Mouse (Mus musculus) ES-E14 (cell line): ENCODE data around the gene Cdh22. TPM values are rescaled to one million over a fixed set of nuclear protein-coding genes. Genes with fewer than 3 reads are reported as not detected.

ENCODE experiments used
- DNase-seq: peaks from one replicate; pipeline ENCODE4 v3.0.0-alpha.2; 2013; ENCODE audit warnings: low read depth, low spot score
- H3K27ac ChIP-seq: 2 replicates; pipeline ENCODE4 v1.5.1; 2012; ENCODE audit warnings: low read depth, mild to moderate bottlenecking, low read length, moderate library complexity, mixed read lengths; ENCODE audit not compliant: poor library complexity, insufficient read depth, severe bottlenecking
- H3K36me3 ChIP-seq: 2 replicates; pipeline ENCODE4 v1.6.1; 2012; ENCODE audit warnings: mild to moderate bottlenecking, low read length, moderate library complexity, mixed read lengths; ENCODE audit not compliant: control insufficient read depth, poor library complexity, insufficient read depth, severe bottlenecking
- H3K4me1 ChIP-seq, 2 experiments: fragments of 150-350 bp in 1 of 2; sonication (generic) in 1 of 2; 2 replicates each; pipeline ENCODE4 v1.6.1; 2012; ENCODE audit warnings: low read length in 2 of 2, mild to moderate bottlenecking in 1 of 2, mixed read lengths in 1 of 2; ENCODE audit not compliant: control insufficient read depth in 2 of 2, insufficient read depth in 2 of 2, poor library complexity in 1 of 2
- H3K4me3 ChIP-seq, 2 experiments: fragments of 150-350 bp in 1 of 2; sonication (generic) in 1 of 2; 2 replicates each; pipeline ENCODE4 v1.5.1; 2012; ENCODE audit warnings: low read length in 2 of 2, low read depth in 1 of 2, mild to moderate bottlenecking in 1 of 2, mixed read lengths in 1 of 2; ENCODE audit not compliant: insufficient read depth in 1 of 2, poor library complexity in 1 of 2, severe bottlenecking in 1 of 2
- H3K9ac ChIP-seq: 2 replicates; pipeline ENCODE4 v1.6.1; 2012; ENCODE audit warnings: low read depth, mild to moderate bottlenecking, low read length, mixed read lengths; ENCODE audit not compliant: poor library complexity, insufficient read depth, severe bottlenecking
- H3K9me3 ChIP-seq: fragments of 150-350 bp; sonication (generic); 2 replicates; pipeline ENCODE4 v1.6.1; 2012; ENCODE audit warnings: low read depth, mild to moderate bottlenecking, low read length; ENCODE audit not compliant: control insufficient read depth, insufficient read depth
- CHD2 ChIP-seq: IDR thresholded peaks from 2 replicates; pipeline ENCODE4 v1.6.1; 2014; ENCODE audit warnings: mild to moderate bottlenecking, low read depth, low read length, inconsistent platforms
- HCFC1 ChIP-seq: IDR thresholded peaks from 2 replicates; pipeline ENCODE4 v1.6.1; 2012; ENCODE audit warnings: low read length, inconsistent platforms, borderline replicate concordance; ENCODE audit not compliant: insufficient read depth
- MAFK ChIP-seq: IDR thresholded peaks from 2 replicates; pipeline ENCODE4 v1.6.1; 2014; ENCODE audit warnings: mild to moderate bottlenecking, low read depth, low read length, inconsistent platforms; ENCODE audit not compliant: insufficient read depth
- ZC3H11A ChIP-seq: IDR thresholded peaks from 2 replicates; pipeline ENCODE4 v1.6.1; 2012; ENCODE audit warnings: low read depth, mild to moderate bottlenecking, inconsistent platforms, low read length, borderline replicate concordance
- ZNF384 ChIP-seq: IDR thresholded peaks from 2 replicates; pipeline ENCODE4 v1.6.1; 2012; ENCODE audit warnings: low read depth, low read length, inconsistent platforms
- in situ Hi-C, 2 experiments: fragments of 600-800 bp; cut with MboI; formaldehyde crosslinking; loops; one replicate each; pipeline ENCODE4 v1.15.1; 2025; ENCODE audit warnings: low sequenced_read_pairs in 2 of 2, inconsistent platforms in 1 of 2; ENCODE audit not compliant: unreplicated experiment in 2 of 2
- total RNA-seq: library from RNA; depleted of rRNA; stranded (reverse); fragments of 300-350 nt; gene quantifications from 2 replicates; pipeline ENCODE4 v1.2.3, GENCODE M21; 2012

Cdh22 gene
- total RNA-seq, 1 experiment: 0.13 TPM

DNA sequence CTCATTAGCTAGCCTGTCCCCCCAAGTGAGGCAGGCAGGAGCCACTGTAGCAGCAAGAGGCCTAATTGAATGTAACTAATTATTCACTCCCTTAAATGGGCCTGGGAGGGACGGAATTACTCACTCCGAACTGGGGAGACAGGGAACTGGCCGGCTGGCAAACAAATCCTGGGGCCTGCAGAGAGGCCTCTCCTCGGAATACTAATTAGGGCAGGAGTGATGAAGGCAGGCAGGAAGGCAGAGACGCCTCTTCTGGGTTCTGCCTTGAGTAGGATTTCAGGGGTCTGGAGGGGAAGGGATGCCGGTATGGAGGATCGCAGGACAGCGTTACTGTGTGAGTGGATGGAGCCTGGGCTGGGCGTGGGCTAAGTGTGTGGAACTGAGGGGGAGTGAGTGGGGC lies 157.6 kb downstream of the Cdh22 start:
- DNase-seq: no peak
- H3K27ac ChIP-seq: no peak overlapping the region
- H3K4me1 ChIP-seq: peaks cover 0 to 14% of the 10 kb centered on the region in 2 experiments; a peak in 1 of 4 replicates
- H3K36me3 ChIP-seq: no peaks in the 10 kb centered on the region
- no peak overlapping the region for H3K4me3 ChIP-seq
- in situ Hi-C loops: loop anchor here (5.0 to 10.0 kb wide), 3 partner anchors 208 to 285 kb away; partner anchors contain the start of gene Slc35c2 (in 1 of the 2)
- no peak overlapping the region for H3K9ac ChIP-seq
- H3K9me3 ChIP-seq: no peaks in the 10 kb centered on the region
- TF ChIP-seq CHD2 (no peak), HCFC1 (no peak), ZC3H11A (no peak), MAFK (no peak), ZNF384 (no peak)

- Histone ChIP-seq H3K27ac (no peak overlapping the region), H3K9ac (no peak overlapping the region), H3K9me3 (no peaks in the 10 kb centered on the region), H3K36me3 (no peaks in the 10 kb centered on the region), H3K4me1 (peaks cover 0 to 16% of the 10 kb centered on the region in 2 experiments; a peak in 1 of 4 replicates), H3K4me3 (no peak overlapping the region)
- DNase-seq: peak; percentile 64
- in situ Hi-C loops: loop anchor here (5.0 to 10.0 kb wide), 4 partner anchors 197 to 287 kb away; partner anchors contain the start of gene Slc35c2 (in 1 of the 2)
- TF ChIP-seq MAFK (no peak), ZC3H11A (peak; percentile 94)
Observed at GRCm38 (mm10) chr2:165074937-165075336, 159.7 kb downstream of the Cdh22 start.

- no peak for TF ChIP-seq ZNF384
- TF ChIP-seq MAFK: no peak
- TF ChIP-seq ZC3H11A: no peak
- TF ChIP-seq HCFC1: no peak
- no peak for TF ChIP-seq CHD2
- in situ Hi-C loops: loop anchor here (5.0 to 10.0 kb wide), 3 partner anchors 198 to 271 kb away; partner anchors contain the start of gene Slc35c2 (in 1 of the 2)
- H3K4me1 ChIP-seq: peaks cover 0 to 19% of the 10 kb centered on the region in 2 experiments; a peak in 1 of 4 replicates
Observed at GRCm38 (mm10) chr2:165074081-165074884, 160.4 kb downstream of the Cdh22 start.

DNA sequence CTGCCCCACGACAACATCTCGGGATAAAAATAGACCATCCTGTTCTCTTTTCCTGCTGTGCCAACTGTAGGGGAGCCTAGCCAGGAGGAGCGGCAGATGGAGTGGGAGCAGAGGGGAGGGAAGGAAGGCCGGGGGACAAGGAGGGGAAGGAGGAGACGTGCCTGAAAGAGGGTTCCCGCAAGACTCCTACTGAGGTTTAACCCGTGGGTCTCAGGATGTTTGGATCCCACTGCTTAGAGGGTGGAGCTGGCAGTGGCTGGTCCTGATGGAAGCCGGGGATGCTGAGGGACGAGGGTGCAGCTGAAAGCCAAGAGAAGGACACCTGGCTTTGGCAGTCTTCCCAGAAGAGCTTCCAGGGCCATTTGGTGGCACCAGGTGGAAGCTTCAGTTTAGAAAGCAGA lies 161.3 kb downstream of the Cdh22 start:
- in situ Hi-C loops: loop anchor here (5.0 to 10.0 kb wide), 3 partner anchors 199 to 271 kb away; partner anchors contain the start of gene Slc35c2 (in 1 of the 2)
- H3K27ac ChIP-seq: no peak overlapping the region
- H3K4me3 ChIP-seq: no peak overlapping the region
- H3K9me3 ChIP-seq: no peaks in the 10 kb centered on the region
- TF ChIP-seq HCFC1 (no peak), ZNF384 (no peak), ZC3H11A (no peak), MAFK (no peak), CHD2 (no peak)
- H3K4me1 ChIP-seq: peaks cover 0 to 19% of the 10 kb centered on the region in 2 experiments; a peak in 1 of 4 replicates
- H3K36me3 ChIP-seq: no peaks in the 10 kb centered on the region
- no peak for DNase-seq
- no peak overlapping the region for H3K9ac ChIP-seq

More at GRCm38 (mm10) chr2:165074081-165074884, 160.4 kb downstream of the Cdh22 start:
- H3K36me3 ChIP-seq: no peaks in the 10 kb centered on the region
- H3K9me3 ChIP-seq: no peaks in the 10 kb centered on the region
- H3K27ac ChIP-seq: no peak overlapping the region
- H3K4me3 ChIP-seq: no peak overlapping the region
- no peak for DNase-seq
- no peak overlapping the region for H3K9ac ChIP-seq
